Mouse (Mus musculus) heart, embryonic 14.5 days (tissue): Measurements from ENCODE around the gene Prkaca. TPM values are rescaled to one million over a fixed set of nuclear protein-coding genes. Genes with fewer than 3 reads are reported as not detected.

Experiments used
- ATAC-seq: fragments of 200-750 bp; cut with Nextera tagmentation; 2 replicates; pipeline ENCODE4 v1.8.0; 2017; ENCODE audit warnings: low read depth, moderate TSS enrichment; ENCODE audit not compliant: insufficient number of reproducible peaks, insufficient read depth, low FRiP score
- H3K27ac ChIP-seq, 2 experiments: fragments of 200-500 bp in 1 of 2; fragments of 300-500 bp in 1 of 2; sonication (generic) in 1 of 2; replicated peaks in 1 of 2; 2 replicates each; pipeline ENCODE4 v1.5.1; 2012 to 2014; ENCODE audit warnings: low read depth in 2 of 2, low read length in 2 of 2, control low read depth in 1 of 2, mild to moderate bottlenecking in 1 of 2, mixed read lengths in 1 of 2; ENCODE audit not compliant: control insufficient read depth in 1 of 2, insufficient read depth in 1 of 2
- H3K27me3 ChIP-seq: fragments of 300-500 bp; sonication (generic); 2 replicates; pipeline ENCODE4 v1.6.1; 2014; ENCODE audit warnings: mild to moderate bottlenecking, low read length, control low read depth; ENCODE audit not compliant: control insufficient read depth, insufficient read depth
- H3K36me3 ChIP-seq: fragments of 300-500 bp; sonication (generic); 2 replicates; pipeline ENCODE4 v1.6.1; 2014; ENCODE audit warnings: mild to moderate bottlenecking, control low read depth, low read length, mixed read lengths; ENCODE audit not compliant: control insufficient read depth, insufficient read depth
- H3K4me1 ChIP-seq, 2 experiments: fragments of 200-500 bp in 1 of 2; fragments of 300-500 bp in 1 of 2; sonication (generic) in 1 of 2; 2 replicates each; pipeline ENCODE4 v1.6.1; 2012 to 2014; ENCODE audit warnings: low read length in 2 of 2, control low read depth in 1 of 2, mixed read lengths in 1 of 2; ENCODE audit not compliant: control insufficient read depth in 2 of 2, insufficient read depth in 2 of 2
- H3K4me2 ChIP-seq: fragments of 300-500 bp; sonication (generic); 2 replicates; pipeline ENCODE4 v1.6.1; 2014; ENCODE audit warnings: mild to moderate bottlenecking, low read length
- H3K4me3 ChIP-seq, 2 experiments: fragments of 200-500 bp in 1 of 2; fragments of 300-500 bp in 1 of 2; sonication (generic) in 1 of 2; 2 replicates each; pipeline ENCODE4 v1.5.1; 2012 to 2014; ENCODE audit warnings: low read length in 2 of 2, mild to moderate bottlenecking in 2 of 2, control low read depth in 1 of 2, low read depth in 1 of 2, moderate library complexity in 1 of 2; ENCODE audit not compliant: control insufficient read depth in 1 of 2, insufficient read depth in 1 of 2
- H3K9ac ChIP-seq: fragments of 300-500 bp; sonication (generic); 2 replicates; pipeline ENCODE4 v1.6.1; 2014; ENCODE audit warnings: mild to moderate bottlenecking, low read length
- H3K9me3 ChIP-seq: fragments of 300-500 bp; sonication (generic); 2 replicates; pipeline ENCODE4 v1.6.1; 2016; ENCODE audit warnings: low read length, control low read depth; ENCODE audit not compliant: control insufficient read depth
- WGBS: fragments of 180-500 bp; shearing (Covaris S2); extraction: QIAGEN DNeasy Blood & Tissue Kit; methylation state at CpG from one replicate; pipeline ENCODE4 v1.1.7; 2014; 5-methylcytosine and 5-hydroxymethylcytosine counted together
- polyA plus RNA-seq: library from polyadenylated mRNA; unstranded; fragments of >200 nt; fragmentation: Nextera tagmentation; extraction: Ambion mirVana; gene quantifications from 2 replicates; pipeline ENCODE4 v1.2.1, GENCODE M21; 2014

Gene Prkaca
- polyA plus RNA-seq, 1 experiment from 2014 or later = 211 TPM

GRCm38 (mm10) chr8:84023631-84024030, 50.8 kb downstream of the Prkaca start:
- WGBS = 23% methylated on average over 1 of the region's 1 CpGs
- Histone ChIP-seq H3K4me2 (peak overlapping the region; percentile 48), H3K27me3 (peaks cover 57% of the 10 kb centered on the region), H3K9me3 (no peaks in the 10 kb centered on the region), H3K4me1 (peaks cover 24 to 42% of the 10 kb centered on the region in 2 experiments), H3K36me3 (no peaks in the 10 kb centered on the region), H3K4me3 (no peak overlapping the region), H3K9ac (no peak overlapping the region; the same call in 1 of the 2 replicates), H3K27ac (peak overlapping the region; percentile 81 to 83)
- no peak for ATAC-seq

GRCm38 (mm10) chr8:84024171-84024570, 51.4 kb downstream of the Prkaca start:
- Histone ChIP-seq H3K9me3 (no peaks in the 10 kb centered on the region), H3K36me3 (no peaks in the 10 kb centered on the region), H3K4me3 (no peak overlapping the region), H3K27ac (peak overlapping the region in 1 of 2 experiments; percentile 83; a peak in 1 of 4 replicates), H3K4me2 (no peak overlapping the region), H3K4me1 (peaks cover 24 to 42% of the 10 kb centered on the region in 2 experiments), H3K27me3 (peaks cover 59% of the 10 kb centered on the region), H3K9ac (no peak overlapping the region)
- no peak for ATAC-seq
- 18% methylated on average over 10 of the region's 10 CpGs for WGBS

- 0 out of 2 replicates have a peak, but pooled peaks have one; percentile 20 for ATAC-seq
Observed at GRCm38 (mm10) chr8:84025863-84026262, 53.1 kb downstream of the Prkaca start.

GRCm38 (mm10) chr8:84027449-84027848, 54.7 kb downstream of the Prkaca start:
- ATAC-seq = no peak
- peaks cover 38% of the 10 kb centered on the region for H3K27me3 ChIP-seq
- H3K4me1 ChIP-seq = peaks cover 17 to 28% of the 10 kb centered on the region in 2 experiments
- H3K36me3 ChIP-seq = no peaks in the 10 kb centered on the region
- no peaks in the 10 kb centered on the region for H3K9me3 ChIP-seq
- H3K4me3 ChIP-seq = no peak overlapping the region
- WGBS = 15% methylated on average over 10 of the region's 10 CpGs
- no peak overlapping the region for H3K4me2 ChIP-seq
- H3K27ac ChIP-seq = no peak overlapping the region
- H3K9ac ChIP-seq = no peak overlapping the region

More at GRCm38 (mm10) chr8:84025863-84026262, 53.1 kb downstream of the Prkaca start:
- WGBS = under 1% methylated on average over 41 of the region's 41 CpGs
- Histone ChIP-seq H3K9me3 (no peaks in the 10 kb centered on the region), H3K4me2 (peak overlapping the region; percentile 80), H3K4me3 (peak overlapping the region; percentile 37 to 45), H3K27ac (no peak overlapping the region), H3K36me3 (no peaks in the 10 kb centered on the region), H3K27me3 (peaks cover 50% of the 10 kb centered on the region), H3K4me1 (peaks cover 24 to 42% of the 10 kb centered on the region in 2 experiments), H3K9ac (peak overlapping the region; percentile 54)

- Histone ChIP-seq H3K4me1 (peaks cover 5 to 10% of the 10 kb centered on the region in 2 experiments; a peak in 3 of 4 replicates), H3K27ac (no peak overlapping the region), H3K9me3 (no peaks in the 10 kb centered on the region), H3K9ac (no peak overlapping the region), H3K36me3 (no peaks in the 10 kb centered on the region), H3K4me3 (no peak overlapping the region), H3K27me3 (peaks cover 37% of the 10 kb centered on the region), H3K4me2 (no peak overlapping the region)
- 76% methylated on average over 5 of the region's 5 CpGs for WGBS
- ATAC-seq = no peak
Observed at GRCm38 (mm10) chr8:84029272-84029671, 56.5 kb downstream of the Prkaca start.

GRCm38 (mm10) chr8:84032777-84033176, 60.0 kb downstream of the Prkaca start:
- WGBS = 74% methylated on average over 4 of the region's 4 CpGs
- Histone ChIP-seq H3K9me3 (no peaks in the 10 kb centered on the region), H3K36me3 (no peaks in the 10 kb centered on the region), H3K27me3 (peaks cover 11% of the 10 kb centered on the region), H3K9ac (no peak overlapping the region), H3K4me3 (no peak overlapping the region), H3K4me1 (no peaks in the 10 kb centered on the region), H3K4me2 (no peak overlapping the region), H3K27ac (no peak overlapping the region)
- no peak for ATAC-seq

GRCm38 (mm10) chr8:84038015-84038414, 65.2 kb downstream of the Prkaca start:
- Histone ChIP-seq H3K9me3 (no peaks in the 10 kb centered on the region), H3K4me2 (no peak overlapping the region), H3K9ac (no peak overlapping the region), H3K36me3 (no peaks in the 10 kb centered on the region), H3K4me3 (no peak overlapping the region), H3K27ac (no peak overlapping the region), H3K27me3 (peaks cover 7% of the 10 kb centered on the region), H3K4me1 (peaks cover 13% of the 10 kb centered on the region in 2 experiments; a peak in 3 of 4 replicates)
- 57% methylated on average over 5 of the region's 5 CpGs for WGBS
- no peak for ATAC-seq

- peaks cover 17% of the 10 kb centered on the region for H3K27me3 ChIP-seq
- no peak for ATAC-seq
Observed at GRCm38 (mm10) chr8:84039050-84039449, 66.3 kb downstream of the Prkaca start.

More at GRCm38 (mm10) chr8:84039050-84039449, 66.3 kb downstream of the Prkaca start:
- Histone ChIP-seq H3K4me1 (peaks cover 13% of the 10 kb centered on the region in 2 experiments; a peak in 3 of 4 replicates), H3K9me3 (no peaks in the 10 kb centered on the region), H3K36me3 (no peaks in the 10 kb centered on the region), H3K27ac (no peak overlapping the region), H3K4me3 (no peak overlapping the region), H3K9ac (no peak overlapping the region), H3K4me2 (no peak overlapping the region)
- 4% methylated on average over 5 of the region's 5 CpGs for WGBS
